Mouse (Mus musculus) lung, postnatal 10 days (tissue): ENCODE data around the gene Ska2.
A peak's percentile ranks its signal among the peaks of the same experiment; 100 is the strongest.

Experiments used
- DNase-seq: peaks from one replicate; pipeline ENCODE4 v3.0.0; 2021

Ska2 gene

DNA sequence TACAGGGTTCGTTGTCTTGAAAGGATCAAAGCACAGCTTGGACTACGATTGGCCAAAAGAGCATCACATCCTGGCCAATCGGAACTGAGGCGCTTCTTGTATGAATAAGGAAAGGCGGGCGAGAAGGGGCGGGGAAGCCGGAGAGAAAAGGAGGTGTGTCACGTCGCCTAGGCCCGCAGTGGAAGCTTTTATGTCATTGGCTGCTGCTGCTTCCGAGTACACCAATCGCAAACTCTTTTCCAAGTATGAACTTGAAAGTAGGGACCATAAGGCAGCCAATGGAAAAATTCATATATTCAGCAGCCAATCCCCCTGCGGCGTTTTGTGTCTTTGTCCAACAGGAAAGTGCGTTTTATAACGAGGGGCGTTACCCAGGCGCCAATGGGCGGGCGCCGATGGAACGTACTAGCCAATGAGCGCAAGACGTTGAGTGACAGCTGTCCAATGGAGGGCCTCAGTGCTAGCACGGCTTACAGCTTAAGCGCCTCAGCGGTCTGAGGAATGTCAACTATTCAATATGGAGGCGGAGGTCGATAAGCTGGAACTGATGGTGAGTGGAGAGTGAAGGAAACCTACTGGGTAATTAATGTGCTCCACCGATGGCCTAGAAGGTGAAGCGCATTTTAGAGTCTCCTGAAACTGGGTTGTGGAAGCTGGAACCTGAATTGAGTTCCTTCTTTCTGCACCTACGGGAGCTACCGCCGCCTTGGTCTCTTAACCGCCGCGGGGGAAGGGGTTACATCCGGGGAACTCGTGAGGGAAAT is at the start of gene Ska2:
Ska2 (plus strand) TSS at position 480 of the 764 bp plus-strand sequence.
- peak; percentile 99 for DNase-seq

DNA sequence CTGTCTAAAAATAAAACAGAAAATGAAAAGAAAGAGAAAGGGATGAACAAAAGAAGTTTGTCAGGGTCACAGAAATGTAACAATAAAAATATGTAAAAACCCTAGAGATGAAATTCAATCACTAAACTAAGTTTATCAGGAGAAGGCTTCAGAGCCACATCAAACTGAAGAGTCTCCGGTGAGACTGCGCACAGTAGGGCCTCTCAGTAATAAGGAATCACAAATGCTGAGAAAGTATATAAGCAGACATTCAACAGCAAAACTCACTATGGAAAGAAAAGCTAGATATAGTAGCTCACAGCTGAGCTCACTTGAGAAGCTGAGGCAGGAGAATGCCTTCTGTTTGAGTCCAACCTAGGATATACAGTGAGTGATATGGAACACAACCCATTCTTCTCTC is 48.6 kb upstream of the Ska2 start:
- DNase-seq: no peak

DNA sequence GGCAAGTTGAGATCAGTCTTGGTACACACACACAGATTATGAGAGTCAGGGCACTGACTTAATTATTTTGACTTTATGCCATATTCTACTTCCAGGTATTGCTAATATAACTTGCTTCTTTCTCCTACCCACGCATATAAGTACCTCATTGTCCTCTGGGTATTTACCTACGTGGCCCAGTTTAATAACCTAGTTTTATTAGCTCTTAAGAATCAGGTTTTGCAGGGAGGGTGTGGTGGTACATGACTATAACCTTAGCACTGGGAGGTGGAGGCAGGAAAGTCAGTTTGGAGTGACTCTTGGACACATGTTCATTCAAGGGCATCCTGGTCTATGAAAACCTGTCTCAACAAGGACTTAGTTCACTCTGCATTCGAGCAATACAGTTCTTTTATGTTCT is 46.9 kb upstream of the Ska2 start:
- DNase-seq: no peak

DNA sequence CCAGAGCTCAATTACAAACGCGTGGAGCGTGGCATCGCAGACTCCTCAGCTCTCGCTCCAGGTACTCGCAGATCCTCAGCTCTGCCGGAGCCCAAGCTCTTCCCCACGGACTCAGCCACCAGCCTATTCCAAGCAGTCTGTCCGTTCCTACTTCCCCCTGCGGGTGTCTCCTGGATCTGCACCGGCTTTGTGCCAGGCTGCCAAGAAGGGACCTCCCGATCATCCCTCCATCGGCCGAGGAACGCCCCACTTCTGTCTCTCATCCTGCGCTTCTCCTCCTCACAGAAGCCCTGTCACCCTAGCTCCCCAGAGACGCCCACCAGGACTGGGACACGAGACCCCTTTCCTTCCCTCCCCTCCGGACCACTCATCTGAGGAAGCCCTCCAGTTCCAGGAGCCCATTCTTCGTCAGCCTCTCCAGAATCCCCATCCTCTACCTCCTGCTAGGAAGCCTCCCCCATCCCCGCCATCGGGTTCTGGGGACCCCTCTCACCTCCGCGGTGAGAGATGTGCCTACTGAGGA is 35.6 kb upstream of the Ska2 start:
- DNase-seq: peak; percentile 84

DNA sequence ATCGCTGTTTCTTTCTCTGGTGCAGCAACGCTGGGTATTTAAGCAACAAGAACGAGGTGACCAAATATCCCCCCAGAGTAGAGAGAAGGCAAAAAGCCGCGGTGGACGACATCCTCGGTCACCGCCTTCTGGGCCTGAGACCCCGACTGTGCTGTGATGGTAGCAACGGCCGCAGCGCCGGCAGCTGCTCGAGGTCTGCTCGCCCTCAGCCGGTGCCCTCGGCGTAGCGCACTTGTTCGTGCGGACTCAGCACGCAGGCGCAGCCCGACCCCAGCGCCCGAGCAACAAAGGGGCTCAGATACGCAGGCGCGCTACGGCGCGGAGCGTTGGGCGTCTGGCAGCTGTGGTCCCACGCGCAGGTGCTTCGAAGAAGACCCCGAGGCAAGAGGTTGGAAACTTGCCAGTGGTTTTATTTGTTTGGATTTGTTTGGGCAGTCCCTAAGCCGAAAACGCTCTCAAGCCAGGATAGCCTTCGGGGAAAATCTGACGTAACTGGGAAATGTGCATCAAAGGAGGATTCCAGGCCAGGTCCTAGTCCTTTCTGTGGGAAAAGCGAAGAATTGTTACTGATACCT is 35.1 kb upstream of the Ska2 start, which contains the start of gene Gdpd1:
Gdpd1 (minus strand) TSS at position 197 of the 575 bp plus-strand sequence.
- peak; percentile 90 for DNase-seq

DNA sequence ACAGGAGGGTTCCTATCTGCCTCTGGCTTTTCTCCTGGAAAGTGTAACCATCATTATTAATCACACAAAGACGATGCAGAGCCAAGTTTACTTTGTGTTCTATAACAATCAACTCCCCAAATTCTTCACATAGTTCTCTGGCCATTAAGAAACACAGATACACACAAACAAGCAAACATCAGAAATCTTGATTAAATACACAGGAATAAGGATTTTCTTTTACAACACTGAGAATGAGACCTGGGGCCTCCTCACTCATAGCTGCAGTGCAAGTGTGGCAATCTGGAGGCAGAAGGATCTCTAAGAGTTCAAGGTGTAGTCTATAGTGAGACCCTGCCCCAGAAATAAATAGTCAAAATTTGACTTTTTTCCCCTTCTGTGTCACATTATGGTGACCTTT is 25.3 kb upstream of the Ska2 start:
- no peak for DNase-seq

DNA sequence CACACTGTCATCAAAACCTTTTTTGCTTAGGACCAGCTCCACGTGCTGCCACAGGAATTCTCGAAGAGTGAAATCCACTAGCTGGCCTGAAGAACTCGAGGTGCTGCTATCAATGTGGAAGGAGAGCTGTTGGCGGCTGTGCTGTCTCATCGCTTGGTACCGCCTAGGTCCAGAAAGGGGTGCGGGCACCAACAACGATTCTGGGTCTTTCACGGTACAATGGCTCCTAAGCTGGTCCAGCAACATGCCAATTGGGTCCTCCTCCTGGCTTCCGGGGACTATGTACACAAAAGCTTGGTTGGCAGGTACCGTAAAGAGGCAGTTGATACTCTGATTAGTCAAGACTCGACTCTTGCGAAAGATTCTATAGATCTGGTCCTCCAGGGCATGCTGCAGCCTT is 23.6 kb upstream of the Ska2 start:
- DNase-seq: no peak

DNA sequence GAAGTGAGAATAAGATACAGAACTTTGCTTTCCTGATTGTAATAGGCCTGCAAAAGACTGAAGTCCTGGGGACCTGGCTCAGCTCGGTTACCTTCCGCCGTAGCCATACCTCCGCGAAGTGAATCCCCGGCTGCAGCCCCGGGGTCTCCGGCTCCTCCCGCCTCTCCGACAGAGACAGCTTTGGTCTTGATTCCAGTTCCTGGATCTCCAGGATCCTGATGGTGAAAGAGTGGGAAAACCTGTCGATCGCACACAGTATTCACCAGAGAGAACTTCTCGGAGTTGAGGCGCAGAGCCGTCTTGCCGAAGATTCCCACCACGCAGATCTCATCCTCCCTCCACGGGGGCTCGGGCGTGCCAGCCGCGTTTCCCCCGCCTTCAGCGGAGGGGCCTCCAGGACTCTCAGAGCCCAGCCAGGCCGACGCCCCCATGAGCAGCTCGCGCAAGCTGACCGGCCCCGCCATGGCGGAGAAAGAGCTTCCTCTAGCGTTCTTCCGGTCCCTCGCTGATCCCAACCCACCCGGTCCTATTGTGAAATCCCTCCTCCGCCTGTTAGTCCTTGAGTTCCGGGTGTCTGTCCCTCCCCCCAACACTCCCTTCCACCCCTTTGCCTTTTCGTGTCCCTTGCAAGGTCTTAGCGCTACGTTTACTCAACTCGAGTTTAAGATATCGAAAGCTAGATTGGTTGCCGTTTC is 22.6 kb upstream of the Ska2 start, which contains the start of gene Smg8:
Smg8 (minus strand) TSS at position 485 of the 695 bp plus-strand sequence.
- peak; percentile 92 for DNase-seq

DNA sequence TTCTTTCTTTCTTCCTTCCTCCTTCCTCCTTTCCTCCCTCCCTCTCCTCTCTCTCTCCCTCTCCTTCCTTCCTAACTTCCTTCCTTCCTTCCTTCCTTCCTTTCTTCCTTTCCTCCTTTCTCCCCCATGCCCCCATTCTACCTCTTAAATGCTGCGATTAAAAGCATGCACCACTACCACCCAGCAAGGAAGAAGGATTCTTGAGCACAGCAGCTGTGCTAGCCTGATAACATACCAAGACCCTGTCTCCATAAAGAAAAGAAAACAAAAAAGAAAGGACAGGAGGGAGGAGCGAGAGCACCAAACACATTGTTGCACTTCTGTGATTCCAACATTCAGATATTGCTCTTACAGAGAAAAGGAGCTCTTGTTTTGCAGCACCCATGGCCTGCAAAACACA is 21.9 kb upstream of the Ska2 start:
- DNase-seq: no peak

DNA sequence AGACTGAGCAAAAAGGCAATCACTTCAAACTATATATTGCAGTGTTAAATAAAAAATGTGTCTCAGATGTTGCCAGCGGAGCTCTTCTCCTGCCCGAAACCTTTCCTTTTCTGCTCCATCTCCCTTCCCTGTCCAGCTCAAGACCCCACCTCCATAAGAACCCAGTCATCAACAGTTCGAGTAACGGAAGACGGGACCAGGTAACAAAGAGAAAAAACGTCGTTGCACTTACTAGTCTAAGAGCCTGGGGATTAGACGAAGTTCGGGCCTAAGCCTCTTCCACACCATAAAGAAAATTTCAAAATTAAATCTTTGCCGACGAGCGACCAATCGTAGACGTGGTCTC is 652 bp upstream of the Ska2 start, which contains the start of gene Prr11:
Prr11 (minus strand) TSS at position 300 of the 346 bp plus-strand sequence.
- DNase-seq: no peak

DNA sequence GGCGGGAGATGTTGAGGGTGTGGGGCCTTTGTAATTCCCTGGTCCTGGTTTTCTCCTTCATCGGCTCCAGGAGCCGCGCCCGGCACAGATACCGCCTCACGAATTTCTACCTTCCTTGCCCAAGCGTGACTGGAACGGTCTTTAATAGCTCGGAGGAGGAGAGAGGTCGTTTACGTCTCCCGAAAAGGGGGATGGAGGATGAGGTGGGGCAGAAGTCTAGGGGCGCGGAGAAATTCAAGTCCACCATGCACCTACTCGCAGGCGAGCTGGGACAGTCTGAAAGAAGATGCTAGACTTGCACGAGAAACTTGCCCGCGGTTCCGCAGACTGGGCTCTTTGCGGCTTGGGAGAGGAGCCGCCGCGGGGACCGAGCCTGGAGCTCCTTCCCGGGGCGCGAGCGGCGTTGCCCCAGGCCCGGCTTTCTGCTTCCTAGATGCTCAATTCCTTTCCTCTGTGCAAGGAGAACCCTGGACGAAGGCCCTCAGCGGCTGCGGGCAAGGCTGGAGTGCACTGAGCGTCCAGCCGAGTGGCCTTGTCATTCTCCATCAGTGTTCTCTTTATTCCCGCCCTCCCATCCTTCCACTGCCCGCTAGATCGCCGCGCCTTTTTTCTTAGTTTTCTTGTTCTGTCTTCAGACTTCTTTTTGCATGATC is 611 bp downstream of the Ska2 start:
- peak; percentile 16 for DNase-seq

DNA sequence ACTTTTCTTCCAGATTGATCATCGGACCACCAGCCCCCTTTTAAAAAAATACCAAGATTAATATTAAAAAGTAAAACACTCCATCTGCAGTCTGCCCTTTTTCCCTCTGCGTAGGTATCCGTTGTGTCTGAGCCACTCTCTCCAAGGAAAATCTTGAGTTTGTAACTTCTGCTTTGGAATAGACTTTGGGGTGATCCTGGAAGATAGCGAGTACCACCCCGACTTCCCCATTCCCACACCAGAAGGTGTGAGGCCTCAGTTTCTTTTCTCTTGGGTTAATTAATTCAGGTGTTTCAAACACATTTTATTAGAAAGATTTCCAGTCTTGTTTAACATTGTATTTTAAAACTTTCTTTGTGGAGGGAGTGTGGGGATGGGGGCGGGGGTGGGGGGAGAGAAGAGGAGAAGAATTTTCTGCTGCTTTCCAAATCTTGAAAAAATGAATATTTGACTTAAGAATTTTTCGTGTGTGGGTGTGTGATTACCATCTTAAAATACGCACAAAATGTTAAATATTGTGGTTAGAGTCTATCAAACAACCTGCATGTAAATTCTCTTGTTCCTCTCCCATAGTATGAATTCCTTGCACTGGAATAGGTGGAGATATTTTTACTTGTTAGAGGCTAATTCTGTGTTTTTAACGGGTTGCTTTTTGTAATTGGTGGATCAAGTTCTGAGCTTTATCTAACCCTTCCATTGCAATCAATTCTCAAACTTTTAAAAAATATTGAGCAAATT is 1.3 kb downstream of the Ska2 start:
- no peak for DNase-seq

DNA sequence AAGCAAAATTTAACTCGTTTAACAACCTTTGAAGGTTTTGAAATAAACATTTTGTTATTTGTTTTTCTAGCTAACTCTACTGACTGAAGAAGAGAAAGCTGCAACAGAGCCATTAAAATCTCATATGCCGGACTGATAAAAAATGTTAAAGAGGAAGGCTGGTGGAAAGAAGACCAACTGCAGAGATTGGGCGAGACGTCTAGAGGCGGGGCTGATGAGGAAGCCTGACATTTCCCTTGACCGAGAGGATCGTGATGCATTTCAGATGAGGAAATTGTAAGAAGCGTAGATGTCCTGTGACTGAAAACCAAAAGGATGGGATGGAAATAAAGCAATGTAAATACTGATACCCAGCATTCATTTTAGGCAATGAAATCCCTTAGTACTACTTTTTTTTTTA is 12.8 kb downstream of the Ska2 start:
- DNase-seq: no peak

DNA sequence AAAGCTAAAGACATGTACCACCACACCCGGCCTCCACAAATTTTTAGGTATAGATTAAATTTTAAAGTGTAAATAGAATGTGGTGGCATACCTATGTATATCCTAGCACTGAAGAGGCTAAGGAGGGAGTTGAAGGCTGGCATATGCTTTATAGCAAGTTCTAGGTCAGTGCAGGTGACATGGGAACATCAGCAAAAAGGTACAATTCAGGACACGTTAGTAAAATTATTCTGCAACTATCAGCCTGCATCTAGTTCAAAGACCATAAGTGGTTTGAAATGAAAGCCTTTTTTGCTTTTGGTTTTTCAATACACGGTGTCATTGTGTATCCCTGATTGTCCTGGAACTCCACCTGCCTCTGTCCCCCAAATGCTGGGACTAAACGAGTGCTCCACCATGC is 16.5 kb downstream of the Ska2 start:
- DNase-seq: no peak

DNA sequence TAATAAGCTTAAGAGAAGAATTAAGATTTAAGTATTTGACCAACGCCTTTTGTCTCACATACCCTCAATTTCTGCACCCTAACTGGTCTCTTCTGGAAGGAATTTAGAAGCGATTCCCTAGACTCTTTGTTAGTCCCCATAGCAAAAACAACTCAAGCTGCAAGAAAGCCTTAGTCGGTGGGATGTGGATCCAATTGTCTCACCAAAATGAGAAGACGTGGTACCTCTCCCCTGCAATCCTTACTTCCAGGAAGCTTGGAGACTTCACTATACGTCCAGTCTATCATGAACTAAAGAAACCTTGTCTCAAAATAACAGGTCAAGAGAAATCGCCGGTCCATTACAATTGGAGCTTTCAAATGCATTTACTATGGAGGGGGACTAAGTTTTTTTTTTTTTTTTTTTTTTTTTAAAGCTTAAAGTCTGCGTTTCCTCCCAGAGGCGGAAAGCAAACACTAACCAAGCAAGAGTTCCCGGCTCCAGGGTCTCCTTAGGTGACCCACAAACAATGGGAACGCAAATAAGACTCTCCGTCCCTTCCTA is 17.3 kb downstream of the Ska2 start:
- peak; percentile 2 for DNase-seq

DNA sequence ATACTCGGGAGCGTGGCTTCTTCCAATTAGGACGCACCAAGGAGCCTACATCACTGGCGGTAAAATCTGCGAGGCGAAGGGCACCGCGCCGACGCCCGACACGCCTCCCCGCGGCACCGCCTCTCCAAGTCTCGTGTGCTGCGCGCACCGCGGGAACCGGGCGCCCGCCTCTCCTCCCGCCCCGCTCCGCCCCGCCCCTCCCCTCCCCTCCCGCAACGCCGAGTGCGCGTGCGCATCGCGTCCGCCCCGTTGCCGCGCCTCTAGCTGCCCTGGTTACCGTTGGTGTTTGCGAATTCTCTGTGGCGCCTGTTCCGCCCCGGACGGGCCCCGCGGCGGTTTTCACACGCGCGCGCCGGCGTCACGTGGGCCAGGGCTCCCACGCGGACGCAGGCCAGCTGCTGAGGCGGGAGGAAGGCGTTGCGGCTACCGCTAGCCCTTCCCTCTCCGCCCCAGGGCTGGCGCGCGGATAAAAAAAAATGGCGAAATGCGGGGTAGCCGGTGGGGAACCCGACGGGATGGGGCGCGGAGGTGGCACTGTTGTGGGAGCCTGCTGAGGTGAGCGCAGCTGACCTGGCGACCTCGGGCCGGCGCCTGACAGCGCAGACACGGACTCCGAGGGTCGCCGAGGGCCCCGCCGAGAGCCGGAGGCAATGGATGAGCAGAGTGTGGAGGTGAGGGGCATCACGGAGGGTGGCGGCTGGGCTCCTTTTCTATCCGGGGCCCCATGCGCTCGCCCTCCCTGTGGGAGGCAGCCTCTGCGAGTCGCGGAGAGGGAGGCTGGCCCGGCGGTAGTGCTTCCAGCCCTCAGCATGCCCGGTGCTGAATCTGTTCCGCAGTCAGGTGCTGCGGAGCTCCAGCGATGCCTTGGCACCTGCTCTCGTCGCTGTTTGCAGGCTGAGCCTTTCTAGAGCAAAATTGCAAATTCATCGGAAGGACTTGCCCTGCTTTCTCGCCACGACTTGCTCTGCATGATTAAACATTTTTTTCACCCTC is 18.1 kb downstream of the Ska2 start, which contains the start of gene Trim37:
Trim37 (plus strand) TSS at position 254 of the 993 bp plus-strand sequence.
- peak; percentile 89 for DNase-seq

DNA sequence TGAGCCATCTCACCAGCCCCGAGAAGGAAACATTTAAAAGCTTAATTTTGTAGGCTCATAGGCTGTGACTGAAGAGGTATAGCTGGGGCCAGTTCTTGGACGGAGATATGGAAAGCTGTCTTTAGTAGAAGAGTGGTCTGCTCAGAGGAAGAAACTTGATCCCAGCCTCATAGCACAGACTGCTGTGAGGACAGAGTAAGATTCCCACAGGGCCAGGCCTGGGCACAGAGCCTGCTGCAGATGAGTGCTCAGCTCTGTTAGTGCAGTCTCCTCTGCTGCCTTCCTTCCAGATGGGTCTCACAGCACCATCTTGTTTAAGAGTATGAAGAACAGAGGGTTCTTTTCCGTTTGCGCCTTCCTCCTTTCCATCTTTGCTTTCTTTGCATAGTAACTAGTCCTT is 27.2 kb downstream of the Ska2 start:
- DNase-seq: no peak

DNA sequence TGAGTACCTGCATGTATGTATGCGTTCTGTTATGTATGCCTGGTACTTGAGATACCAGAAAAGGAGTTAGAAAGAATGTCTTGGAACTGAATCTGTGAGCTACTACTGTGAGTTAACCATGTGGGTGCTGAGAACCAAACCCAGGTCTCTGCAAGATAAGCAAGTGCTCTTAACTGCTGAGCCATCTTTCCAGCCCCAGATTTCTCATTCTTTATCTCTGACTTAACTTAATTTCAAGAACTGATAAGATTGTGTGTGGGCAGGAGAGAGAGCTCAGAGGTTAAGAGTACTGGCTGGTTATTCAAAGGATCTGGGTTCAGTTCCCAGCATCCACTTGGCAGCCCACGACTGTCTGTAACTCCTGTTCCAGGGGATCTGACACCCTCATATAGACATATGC is 49.0 kb downstream of the Ska2 start:
- no peak for DNase-seq

DNA sequence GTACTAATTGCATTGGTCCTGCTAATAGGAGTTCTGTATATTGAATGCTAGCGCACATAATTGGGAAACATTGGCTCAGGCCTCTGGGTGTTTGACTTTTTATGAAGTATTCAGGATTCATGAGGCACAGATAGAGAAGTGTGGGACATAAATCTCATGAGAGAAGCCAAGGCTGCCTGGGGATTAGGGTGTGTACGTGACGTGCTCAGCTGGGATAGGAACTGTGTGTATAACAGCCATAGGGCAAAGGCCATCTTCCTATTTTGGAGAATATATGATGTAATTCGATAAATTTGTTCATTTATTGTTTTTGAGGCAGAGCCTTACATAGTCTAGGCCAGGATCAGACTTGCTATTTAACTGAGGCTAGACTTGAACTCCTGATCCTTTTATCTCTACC is 53.7 kb downstream of the Ska2 start:
- DNase-seq: no peak

DNA sequence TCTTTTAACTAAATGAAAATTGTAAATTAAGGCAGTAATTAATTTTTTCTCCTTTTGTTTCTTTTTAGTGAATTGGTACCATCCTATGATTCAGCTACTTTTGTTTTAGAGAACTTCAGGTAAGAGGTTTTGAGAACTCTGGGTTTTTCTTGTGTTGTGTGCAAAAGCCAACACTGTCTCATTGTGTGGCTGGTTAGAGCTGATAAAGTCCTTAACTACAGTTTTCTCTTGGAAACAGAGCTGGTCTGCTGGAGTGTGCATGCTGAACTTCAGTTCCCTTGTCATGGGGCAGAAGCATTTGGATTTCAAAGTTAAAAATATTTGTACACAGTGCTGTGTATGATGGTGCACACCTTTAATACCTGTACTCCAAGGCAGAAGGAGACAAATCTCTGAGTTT is 54.7 kb downstream of the Ska2 start:
- DNase-seq: no peak

DNA sequence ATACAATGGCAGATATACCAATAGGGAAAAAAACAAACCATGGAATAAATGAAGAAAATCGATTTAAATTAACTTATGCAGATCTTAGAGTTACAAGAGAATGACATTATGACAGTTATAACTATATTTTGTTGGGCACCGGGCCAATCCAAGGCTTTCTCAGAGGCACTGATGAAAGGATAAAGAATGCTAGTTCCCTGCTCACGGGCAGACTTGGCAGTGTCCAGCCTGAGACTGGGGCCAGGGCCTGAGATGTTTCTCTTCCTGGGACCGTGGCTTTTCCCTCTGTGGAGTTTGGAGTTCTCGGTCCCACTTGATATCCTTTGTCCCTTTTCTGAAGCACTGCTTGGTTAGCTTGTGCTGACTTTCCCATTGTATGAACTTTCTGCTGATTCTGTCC is 64.6 kb downstream of the Ska2 start:
- DNase-seq: no peak
